Mouse (Mus musculus) midbrain, embryonic 13.5 days (tissue): ENCODE measurements at regions not wholly inside any gene's neighbourhood (a gene's known extent, or its start where the extent isn't known, plus 50 kb on each side); places are given as distances from the start of the nearest gene placed in this dataset.
A peak's percentile ranks its signal among the peaks of the same experiment; 100 is the strongest.

Experiments
- ATAC-seq: fragments of 200-750 bp; cut with Nextera tagmentation; 2 replicates; pipeline ENCODE4 v1.8.0; 2017; ENCODE audit warnings: mild to moderate bottlenecking, moderate TSS enrichment, moderate library complexity
- H3K27ac ChIP-seq: fragments of 300-500 bp; sonication (generic); 2 replicates; pipeline ENCODE4 v1.5.1; 2015; ENCODE audit warnings: inconsistent platforms, mild to moderate bottlenecking, moderate library complexity
- H3K27me3 ChIP-seq: fragments of 300-500 bp; sonication (generic); 2 replicates; pipeline ENCODE4 v1.6.1; 2015; ENCODE audit warnings: mild to moderate bottlenecking, inconsistent platforms
- H3K36me3 ChIP-seq: fragments of 300-500 bp; sonication (generic); 2 replicates; pipeline ENCODE4 v1.6.1; 2015; ENCODE audit warnings: mild to moderate bottlenecking, inconsistent platforms
- H3K4me1 ChIP-seq: fragments of 300-500 bp; sonication (generic); replicated peaks from 2 replicates; pipeline ENCODE4 v1.6.1; 2015; ENCODE audit warnings: inconsistent platforms
- H3K4me2 ChIP-seq: fragments of 300-500 bp; sonication (generic); replicated peaks from 2 replicates; pipeline ENCODE4 v1.6.1; 2015; ENCODE audit warnings: moderate library complexity, mild to moderate bottlenecking, inconsistent platforms
- H3K4me3 ChIP-seq: fragments of 300-500 bp; sonication (generic); replicated peaks from 2 replicates; pipeline ENCODE4 v1.5.1; 2015; ENCODE audit warnings: mild to moderate bottlenecking, inconsistent platforms
- H3K9ac ChIP-seq: fragments of 300-500 bp; sonication (generic); replicated peaks from 2 replicates; pipeline ENCODE4 v1.6.1; 2015; ENCODE audit warnings: mild to moderate bottlenecking, inconsistent platforms
- H3K9me3 ChIP-seq: fragments of 300-500 bp; sonication (generic); 2 replicates; pipeline ENCODE4 v1.6.1; 2016; ENCODE audit warnings: mild to moderate bottlenecking, inconsistent platforms
- WGBS: fragments of 180-500 bp; shearing (Covaris S2); methylation state at CpG from one replicate; pipeline ENCODE4 v1.1.7; 2015; 5-methylcytosine and 5-hydroxymethylcytosine counted together

- WGBS = 89% methylated on average over 6 of the region's 6 CpGs
- Histone ChIP-seq H3K27ac (no peak overlapping the region), H3K9me3 (no peaks in the 10 kb centered on the region), H3K4me1 (no peaks in the 10 kb centered on the region), H3K4me2 (no peak overlapping the region), H3K36me3 (no peaks in the 10 kb centered on the region), H3K9ac (no peak overlapping the region), H3K4me3 (no peak overlapping the region), H3K27me3 (no peaks in the 10 kb centered on the region)
- no peak for ATAC-seq
Measured at GRCm38 (mm10) chr1:176683146-176683545, 130.7 kb downstream of the Cep170 start.

- H3K4me1 ChIP-seq = no peaks in the 10 kb centered on the region
- no peak overlapping the region for H3K27ac ChIP-seq
- ATAC-seq = no peak
- no peaks in the 10 kb centered on the region for H3K9me3 ChIP-seq
- WGBS = 81% methylated on average over 8 of the region's 8 CpGs
- H3K4me3 ChIP-seq = no peak overlapping the region
- H3K36me3 ChIP-seq = no peaks in the 10 kb centered on the region
- H3K4me2 ChIP-seq = no peak overlapping the region
- H3K9ac ChIP-seq = no peak overlapping the region
- no peaks in the 10 kb centered on the region for H3K27me3 ChIP-seq
Measured at GRCm38 (mm10) chr1:176681971-176682370, 131.9 kb downstream of the Cep170 start.

GRCm38 (mm10) chr1:176675184-176675583 lies 138.7 kb downstream of the Cep170 start:
- no peak overlapping the region for H3K9ac ChIP-seq
- no peaks in the 10 kb centered on the region for H3K36me3 ChIP-seq
- H3K4me2 ChIP-seq = no peak overlapping the region
- H3K27ac ChIP-seq = peak overlapping the region; percentile 48; the same call in 1 of the 2 replicates
- H3K27me3 ChIP-seq = no peaks in the 10 kb centered on the region
- H3K9me3 ChIP-seq = no peaks in the 10 kb centered on the region
- no peak overlapping the region for H3K4me3 ChIP-seq
- H3K4me1 ChIP-seq = peaks cover 4% of the 10 kb centered on the region; the same call in 1 of the 2 replicates
- 0 out of 2 replicates have a peak, but pooled peaks have one; percentile 60 for ATAC-seq

- Histone ChIP-seq H3K4me3 (no peak overlapping the region), H3K36me3 (no peaks in the 10 kb centered on the region), H3K9ac (no peak overlapping the region), H3K27ac (no peak overlapping the region), H3K4me1 (peaks cover 4% of the 10 kb centered on the region; the same call in 1 of the 2 replicates), H3K9me3 (no peaks in the 10 kb centered on the region), H3K4me2 (no peak overlapping the region), H3K27me3 (no peaks in the 10 kb centered on the region)
- 83% methylated on average over 3 of the region's 3 CpGs for WGBS
- ATAC-seq = no peak
Measured at GRCm38 (mm10) chr1:176671081-176671480, 142.8 kb downstream of the Cep170 start.

GRCm38 (mm10) chr1:176667552-176668306 lies 146.1 kb downstream of the Cep170 start:
- Histone ChIP-seq H3K4me1 (no peaks in the 10 kb centered on the region), H3K4me2 (no peak overlapping the region), H3K9ac (no peak overlapping the region), H3K9me3 (no peaks in the 10 kb centered on the region), H3K36me3 (no peaks in the 10 kb centered on the region), H3K27me3 (no peaks in the 10 kb centered on the region), H3K4me3 (no peak overlapping the region), H3K27ac (no peak overlapping the region)
- WGBS = 72% methylated on average over 8 of the region's 8 CpGs
- no peak for ATAC-seq

GRCm38 (mm10) chr1:176660286-176660685 lies 153.6 kb downstream of the Cep170 start:
- H3K4me1 ChIP-seq = no peaks in the 10 kb centered on the region
- H3K4me3 ChIP-seq = no peak overlapping the region
- no peak overlapping the region for H3K4me2 ChIP-seq
- no peaks in the 10 kb centered on the region for H3K36me3 ChIP-seq
- no peaks in the 10 kb centered on the region for H3K27me3 ChIP-seq
- no peak for ATAC-seq
- H3K9me3 ChIP-seq = no peaks in the 10 kb centered on the region
- H3K27ac ChIP-seq = no peak overlapping the region
- H3K9ac ChIP-seq = no peak overlapping the region
- WGBS = 89% methylated on average over 6 of the region's 6 CpGs

- no peaks in the 10 kb centered on the region for H3K4me1 ChIP-seq
- H3K27me3 ChIP-seq = no peaks in the 10 kb centered on the region
- H3K27ac ChIP-seq = no peak overlapping the region
- no peaks in the 10 kb centered on the region for H3K36me3 ChIP-seq
- H3K9ac ChIP-seq = no peak overlapping the region
- no peak for ATAC-seq
- H3K9me3 ChIP-seq = no peaks in the 10 kb centered on the region
- H3K4me2 ChIP-seq = no peak overlapping the region
- H3K4me3 ChIP-seq = no peak overlapping the region
Measured at GRCm38 (mm10) chr1:176658639-176659038, 155.2 kb downstream of the Cep170 start.

- Histone ChIP-seq H3K27me3 (no peaks in the 10 kb centered on the region), H3K4me3 (no peak overlapping the region), H3K27ac (no peak overlapping the region), H3K36me3 (no peaks in the 10 kb centered on the region), H3K9ac (no peak overlapping the region), H3K9me3 (no peaks in the 10 kb centered on the region), H3K4me2 (no peak overlapping the region), H3K4me1 (no peaks in the 10 kb centered on the region)
- 31% methylated on average over 3 of the region's 3 CpGs for WGBS
- ATAC-seq = no peak
Measured at GRCm38 (mm10) chr1:176655487-176656333, 158.2 kb downstream of the Cep170 start.

- H3K36me3 ChIP-seq = no peaks in the 10 kb centered on the region
- WGBS = 2% methylated on average over 1 of the region's 1 CpGs
- H3K27me3 ChIP-seq = no peaks in the 10 kb centered on the region
- no peak overlapping the region for H3K9ac ChIP-seq
- no peaks in the 10 kb centered on the region for H3K9me3 ChIP-seq
- ATAC-seq = no peak
- peaks cover 6% of the 10 kb centered on the region; the same call in 1 of the 2 replicates for H3K4me1 ChIP-seq
- H3K4me2 ChIP-seq = no peak overlapping the region
- no peak overlapping the region for H3K27ac ChIP-seq
- no peak overlapping the region for H3K4me3 ChIP-seq
Measured at GRCm38 (mm10) chr1:176644248-176644647, 169.6 kb downstream of the Cep170 start.

- Histone ChIP-seq H3K4me3 (no peak overlapping the region), H3K4me2 (no peak overlapping the region), H3K4me1 (no peaks in the 10 kb centered on the region), H3K27me3 (no peaks in the 10 kb centered on the region), H3K27ac (no peak overlapping the region), H3K9ac (no peak overlapping the region), H3K36me3 (no peaks in the 10 kb centered on the region), H3K9me3 (no peaks in the 10 kb centered on the region)
- ATAC-seq = no peak
- WGBS = 75% methylated on average over 4 of the region's 4 CpGs
Measured at GRCm38 (mm10) chr1:176623171-176623570, 190.7 kb downstream of the Cep170 start.

GRCm38 (mm10) chr1:176622213-176622612 lies 191.7 kb downstream of the Cep170 start:
- WGBS = 92% methylated on average over 5 of the region's 5 CpGs
- H3K4me1 ChIP-seq = no peaks in the 10 kb centered on the region
- no peaks in the 10 kb centered on the region for H3K36me3 ChIP-seq
- no peaks in the 10 kb centered on the region for H3K9me3 ChIP-seq
- no peak overlapping the region for H3K27ac ChIP-seq
- no peak overlapping the region for H3K9ac ChIP-seq
- H3K4me2 ChIP-seq = no peak overlapping the region
- ATAC-seq = no peak
- no peaks in the 10 kb centered on the region for H3K27me3 ChIP-seq
- no peak overlapping the region for H3K4me3 ChIP-seq

GRCm38 (mm10) chr1:176621285-176621684 lies 192.6 kb downstream of the Cep170 start:
- ATAC-seq = no peak
- 89% methylated on average over 2 of the region's 2 CpGs for WGBS
- Histone ChIP-seq H3K27me3 (no peaks in the 10 kb centered on the region), H3K9ac (no peak overlapping the region), H3K36me3 (no peaks in the 10 kb centered on the region), H3K4me1 (no peaks in the 10 kb centered on the region), H3K4me2 (no peak overlapping the region), H3K9me3 (no peaks in the 10 kb centered on the region), H3K4me3 (no peak overlapping the region), H3K27ac (no peak overlapping the region)
